Mouse (Mus musculus) spleen, adult 2 months (tissue): ENCODE results near the gene Senp5.

Source experiments
- CTCF ChIP-seq: fragments of 200-500 bp; IDR thresholded peaks from 2 replicates; pipeline ENCODE4 v1.5.1; 2011; ENCODE audit warnings: mild to moderate bottlenecking, inconsistent platforms; ENCODE audit not compliant: insufficient read depth, insufficient read length, insufficient replicate concordance; ENCODE audit errors: extremely low read depth
- POLR2A ChIP-seq: fragments of 200-500 bp; IDR thresholded peaks from 2 replicates; pipeline ENCODE4 v1.6.1; 2011; ENCODE audit warnings: low read depth, low read length, inconsistent platforms

- TF ChIP-seq POLR2A (no peak), CTCF (no peak)
Measured at GRCm38 (mm10) chr16:31936568-31936967, 66.5 kb downstream of the Senp5 start.
